Mouse (Mus musculus): Measurements from ENCODE around the gene Nrxn3.

The Nrxn3 gene

GRCm38 (mm10) chr12:88944967-88945366 is 222.3 kb downstream of the Nrxn3 start:
- DNase-seq: no peak

- DNase-seq: no peak
Observed at GRCm38 (mm10) chr12:88949870-88950269, 227.2 kb downstream of the Nrxn3 start.

GRCm38 (mm10) chr12:88952937-88953600 is 230.4 kb downstream of the Nrxn3 start:
- peak; percentile 42 for DNase-seq

- DNase-seq: peak; percentile 55
Observed at GRCm38 (mm10) chr12:88953801-88954200, 231.1 kb downstream of the Nrxn3 start.

GRCm38 (mm10) chr12:88957431-88957830 is 234.8 kb downstream of the Nrxn3 start:
- DNase-seq: no peak

- peak; percentile 42 for DNase-seq
Observed at GRCm38 (mm10) chr12:88960817-88961216, 238.1 kb downstream of the Nrxn3 start.

- DNase-seq: no peak
Observed at GRCm38 (mm10) chr12:88966329-88966728, 243.7 kb downstream of the Nrxn3 start.

- DNase-seq: no peak
Observed at GRCm38 (mm10) chr12:88976621-88977020, 253.9 kb downstream of the Nrxn3 start.

GRCm38 (mm10) chr12:88983688-88984330 is 261.1 kb downstream of the Nrxn3 start:
- DNase-seq: no peak

GRCm38 (mm10) chr12:88984375-88984774 is 261.7 kb downstream of the Nrxn3 start:
- no peak for DNase-seq

- no peak for DNase-seq
Observed at GRCm38 (mm10) chr12:88984804-88985203, 262.1 kb downstream of the Nrxn3 start.

GRCm38 (mm10) chr12:88987046-88987445 is 264.4 kb downstream of the Nrxn3 start:
- no peak for DNase-seq

GRCm38 (mm10) chr12:88990753-88991152 is 268.1 kb downstream of the Nrxn3 start:
- DNase-seq: no peak

- DNase-seq: no peak
Observed at GRCm38 (mm10) chr12:88992141-88992540, 269.5 kb downstream of the Nrxn3 start.

- DNase-seq: no peak
Observed at GRCm38 (mm10) chr12:88993788-88994187, 271.1 kb downstream of the Nrxn3 start.

- peak; percentile 7 for DNase-seq
Observed at GRCm38 (mm10) chr12:89016436-89016835, 293.8 kb downstream of the Nrxn3 start.

GRCm38 (mm10) chr12:89025180-89025579 is 302.5 kb downstream of the Nrxn3 start:
- no peak for DNase-seq

GRCm38 (mm10) chr12:89035984-89036618 is 313.4 kb downstream of the Nrxn3 start:
- no peak for DNase-seq

- DNase-seq: no peak
Observed at GRCm38 (mm10) chr12:89040151-89040550, 317.5 kb downstream of the Nrxn3 start.

GRCm38 (mm10) chr12:89041429-89042107 is 318.9 kb downstream of the Nrxn3 start:
- DNase-seq: no peak

GRCm38 (mm10) chr12:89049279-89049678 is 326.6 kb downstream of the Nrxn3 start:
- DNase-seq: no peak

- no peak for DNase-seq
Observed at GRCm38 (mm10) chr12:89049686-89050085, 327.0 kb downstream of the Nrxn3 start.

GRCm38 (mm10) chr12:89072436-89072835 is 349.8 kb downstream of the Nrxn3 start:
- DNase-seq: no peak
